Mouse (Mus musculus) MEL (cell line): Measurements from ENCODE around the gene Sertad1. TPM values are rescaled to one million over a fixed set of nuclear protein-coding genes. Genes with fewer than 3 reads are reported as not detected.
A peak's percentile ranks its signal among the peaks of the same experiment; 100 is the strongest.

Experiments
- DNase-seq: peaks from one replicate; pipeline ENCODE4 v3.0.0; 2011; ENCODE audit warnings: low read depth, low spot score
- H3K27ac ChIP-seq: 2 replicates; pipeline ENCODE4 v1.5.1; 2012; ENCODE audit warnings: low read depth, mild to moderate bottlenecking, control low read depth, low read length, moderate library complexity; ENCODE audit not compliant: control insufficient read depth
- H3K27me3 ChIP-seq, 2 experiments: fragments of 150-350 bp in 1 of 2; sonication (generic) in 1 of 2; 2 replicates each; pipeline ENCODE4 v1.6.1; 2012; ENCODE audit warnings: low read length in 2 of 2, mild to moderate bottlenecking in 2 of 2, improper control_type of control experiment in 1 of 2, moderate library complexity in 1 of 2; ENCODE audit not compliant: insufficient read depth in 2 of 2, control insufficient read depth in 1 of 2
- H3K36me3 ChIP-seq, 2 experiments: 2 replicates each; pipeline ENCODE4 v1.6.1; 2012 to 2014; ENCODE audit warnings: low read length in 2 of 2, improper control_type of control experiment in 1 of 2, inconsistent platforms in 1 of 2, mild to moderate bottlenecking in 1 of 2; ENCODE audit not compliant: insufficient read depth in 2 of 2, control insufficient read depth in 1 of 2
- H3K4me1 ChIP-seq, 2 experiments: fragments of 150-350 bp in 1 of 2; sonication (generic) in 1 of 2; 2 replicates each; pipeline ENCODE4 v1.6.1; 2012; ENCODE audit warnings: low read length in 2 of 2, improper control_type of control experiment in 1 of 2, mild to moderate bottlenecking in 1 of 2; ENCODE audit not compliant: insufficient read depth in 2 of 2, control insufficient read depth in 1 of 2
- H3K4me3 ChIP-seq, 2 experiments: fragments of 150-350 bp in 1 of 2; sonication (generic) in 1 of 2; 2 replicates each; pipeline ENCODE4 v1.5.1; 2012; ENCODE audit warnings: low read depth in 2 of 2, low read length in 2 of 2, mild to moderate bottlenecking in 2 of 2, moderate library complexity in 2 of 2, control low read depth in 1 of 2, improper control_type of control experiment in 1 of 2; ENCODE audit not compliant: control insufficient read depth in 1 of 2, insufficient read depth in 1 of 2
- H3K79me2 ChIP-seq: 2 replicates; pipeline ENCODE4 v1.6.1; 2012; ENCODE audit warnings: mild to moderate bottlenecking, low read length, moderate library complexity; ENCODE audit not compliant: control insufficient read depth, poor library complexity, insufficient read depth
- H3K9ac ChIP-seq: 2 replicates; pipeline ENCODE4 v1.6.1; 2012; ENCODE audit warnings: low read depth, mild to moderate bottlenecking, control low read depth, low read length, moderate library complexity; ENCODE audit not compliant: control insufficient read depth, poor library complexity, severe bottlenecking
- H3K9me3 ChIP-seq: fragments of 150-350 bp; sonication (generic); replicated peaks from 2 replicates; pipeline ENCODE4 v1.6.1; 2012; ENCODE audit warnings: mild to moderate bottlenecking, low read length, improper control_type of control experiment, moderate library complexity; ENCODE audit not compliant: insufficient read depth
- BHLHE40 ChIP-seq: IDR thresholded peaks from 2 replicates; pipeline ENCODE4 v1.6.1; 2012; ENCODE audit warnings: low read depth, mild to moderate bottlenecking, inconsistent platforms, low read length, improper control_type of control experiment, borderline replicate concordance
- CTCF ChIP-seq, 3 experiments: IDR thresholded peaks in 2 of 3; conservative IDR thresholded peaks in 1 of 3; 2 replicates each; pipeline ENCODE4 v1.5.1; 2011 to 2012; ENCODE audit warnings: low read length in 3 of 3, low read depth in 2 of 3, mild to moderate bottlenecking in 2 of 3, improper control_type of control experiment in 1 of 3, inconsistent platforms in 1 of 3, mixed read lengths in 1 of 3, moderate library complexity in 1 of 3; ENCODE audit not compliant: control insufficient read depth in 1 of 3, insufficient read depth in 1 of 3, poor library complexity in 1 of 3, severe bottlenecking in 1 of 3
- E2F4 ChIP-seq: IDR thresholded peaks from 2 replicates; pipeline ENCODE4 v1.6.1; 2011; ENCODE audit warnings: low read depth, low read length, improper control_type of control experiment, borderline replicate concordance
- EP300 ChIP-seq, 2 experiments: IDR thresholded peaks; 2 replicates each; pipeline ENCODE4 v1.6.1; 2011; ENCODE audit warnings: improper control_type of control experiment in 2 of 2, low read length in 2 of 2, low read depth in 1 of 2, mild to moderate bottlenecking in 1 of 2
- ETS1 ChIP-seq: IDR thresholded peaks from 2 replicates; pipeline ENCODE4 v1.6.1; 2012; ENCODE audit warnings: low read depth, mild to moderate bottlenecking, inconsistent platforms, low read length, improper control_type of control experiment, moderate library complexity
- GABPA ChIP-seq: IDR thresholded peaks from 2 replicates; pipeline ENCODE4 v1.6.1; 2012; ENCODE audit warnings: low read depth, mild to moderate bottlenecking, inconsistent platforms, low read length, improper control_type of control experiment, moderate library complexity
- GATA1 ChIP-seq: IDR thresholded peaks from 2 replicates; pipeline ENCODE4 v1.6.1; 2011; ENCODE audit warnings: low read depth, low read length, improper control_type of control experiment
- HCFC1 ChIP-seq: IDR thresholded peaks from 2 replicates; pipeline ENCODE4 v1.6.1; 2012; ENCODE audit warnings: low read depth, mild to moderate bottlenecking, inconsistent platforms, low read length, improper control_type of control experiment, moderate library complexity
- JUND ChIP-seq: IDR thresholded peaks from 2 replicates; pipeline ENCODE4 v1.6.1; 2011; ENCODE audit warnings: low read depth, mild to moderate bottlenecking, improper control_type of control experiment, low read length
- MAFK ChIP-seq: IDR thresholded peaks from 2 replicates; pipeline ENCODE4 v1.6.1; 2011; ENCODE audit warnings: low read depth, mild to moderate bottlenecking, low read length, improper control_type of control experiment, borderline replicate concordance
- MAX ChIP-seq: IDR thresholded peaks from 2 replicates; pipeline ENCODE4 v1.6.1; 2011; ENCODE audit warnings: low read length, improper control_type of control experiment
- MAZ ChIP-seq: IDR thresholded peaks from 2 replicates; pipeline ENCODE4 v1.6.1; 2012; ENCODE audit warnings: low read depth, mild to moderate bottlenecking, inconsistent platforms, low read length, improper control_type of control experiment
- MXI1 ChIP-seq: IDR thresholded peaks from 2 replicates; pipeline ENCODE4 v1.6.1; 2011; ENCODE audit warnings: mild to moderate bottlenecking, low read depth, low read length, improper control_type of control experiment
- MYC ChIP-seq: IDR thresholded peaks from 2 replicates; pipeline ENCODE4 v1.6.1; 2011; ENCODE audit warnings: low read depth, mild to moderate bottlenecking, low read length, improper control_type of control experiment, moderate library complexity
- NELFE ChIP-seq: IDR thresholded peaks from 2 replicates; pipeline ENCODE4 v1.6.1; 2011; ENCODE audit warnings: low read depth, low read length, improper control_type of control experiment
- NRF1 ChIP-seq: IDR thresholded peaks from 2 replicates; pipeline ENCODE4 v1.6.1; 2014; ENCODE audit warnings: low read depth, mild to moderate bottlenecking, inconsistent platforms, low read length, improper control_type of control experiment, moderate library complexity; ENCODE audit not compliant: poor library complexity, insufficient read depth, severe bottlenecking
- POLR2A ChIP-seq, 2 experiments: IDR thresholded peaks; 2 replicates each; pipeline ENCODE4 v1.6.1; 2011 to 2012; ENCODE audit warnings: low read length in 2 of 2, mild to moderate bottlenecking in 2 of 2, control low read depth in 1 of 2, improper control_type of control experiment in 1 of 2, low read depth in 1 of 2, moderate library complexity in 1 of 2; ENCODE audit not compliant: control insufficient read depth in 1 of 2, insufficient read depth in 1 of 2, poor library complexity in 1 of 2
- POLR2AphosphoS5 ChIP-seq: IDR thresholded peaks from 2 replicates; pipeline ENCODE4 v1.6.1; 2012; ENCODE audit warnings: low read depth, borderline replicate concordance, mild to moderate bottlenecking, inconsistent platforms, low read length, moderate library complexity, mixed read lengths
- RAD21 ChIP-seq: IDR thresholded peaks from 2 replicates; pipeline ENCODE4 v1.6.1; 2011; ENCODE audit warnings: mild to moderate bottlenecking, low read depth, low read length, improper control_type of control experiment
- RCOR1 ChIP-seq: IDR thresholded peaks from 2 replicates; pipeline ENCODE4 v1.6.1; 2012; ENCODE audit warnings: low read depth, mild to moderate bottlenecking, inconsistent platforms, low read length, improper control_type of control experiment
- SIN3A ChIP-seq: IDR thresholded peaks from 2 replicates; pipeline ENCODE4 v1.6.1; 2012; ENCODE audit warnings: low read length, improper control_type of control experiment, inconsistent platforms
- TAL1 ChIP-seq: IDR thresholded peaks from 2 replicates; pipeline ENCODE4 v1.6.1; 2012; ENCODE audit warnings: mild to moderate bottlenecking, inconsistent platforms, low read length, moderate library complexity, mixed read lengths
- TBP ChIP-seq: IDR thresholded peaks from 2 replicates; pipeline ENCODE4 v1.8.0; 2011; ENCODE audit warnings: low read depth, low read length, improper control_type of control experiment
- TCF12 ChIP-seq: IDR thresholded peaks from 2 replicates; pipeline ENCODE4 v1.6.1; 2014; ENCODE audit warnings: low read depth, mild to moderate bottlenecking, inconsistent platforms, low read length, improper control_type of control experiment, moderate library complexity
- UBTF ChIP-seq: IDR thresholded peaks from 2 replicates; pipeline ENCODE4 v1.6.1; 2012; ENCODE audit warnings: low read depth, mild to moderate bottlenecking, inconsistent platforms, low read length, improper control_type of control experiment, moderate library complexity, borderline replicate concordance; ENCODE audit not compliant: insufficient read depth
- USF1 ChIP-seq: IDR thresholded peaks from 2 replicates; pipeline ENCODE4 v1.6.1; 2014; ENCODE audit warnings: low read depth, mild to moderate bottlenecking, inconsistent platforms, low read length, improper control_type of control experiment, moderate library complexity
- ZC3H11A ChIP-seq: IDR thresholded peaks from 2 replicates; pipeline ENCODE4 v1.6.1; 2012; ENCODE audit warnings: low read depth, mild to moderate bottlenecking, inconsistent platforms, low read length, improper control_type of control experiment
- ZKSCAN1 ChIP-seq: IDR thresholded peaks from 2 replicates; pipeline ENCODE4 v1.6.1; 2012; ENCODE audit warnings: low read depth, mild to moderate bottlenecking, inconsistent platforms, low read length, improper control_type of control experiment, moderate library complexity
- ZMIZ1 ChIP-seq: IDR thresholded peaks from 2 replicates; pipeline ENCODE4 v1.6.1; 2012; ENCODE audit warnings: low read depth, mild to moderate bottlenecking, inconsistent platforms, low read length, improper control_type of control experiment, moderate library complexity
- ZNF384 ChIP-seq: IDR thresholded peaks from 2 replicates; pipeline ENCODE4 v1.6.1; 2012; ENCODE audit warnings: low read depth, mild to moderate bottlenecking, inconsistent platforms, low read length, improper control_type of control experiment
- polyA plus RNA-seq, 2 experiments: library from polyadenylated mRNA; stranded (reverse) in 1 of 2; unstranded in 1 of 2; fragments of >175 nt in 1 of 2; fragments of >200 nt in 1 of 2; gene quantifications; 2 replicates each; pipeline versions ENCODE4 v1.2.1 to v1.2.4; 2012; ENCODE audit warnings: low replicate concordance in 2 of 2, low read depth in 1 of 2; ENCODE audit not compliant: insufficient read length in 2 of 2, insufficient read depth in 1 of 2, missing spikeins in 1 of 2
- total RNA-seq: library from RNA; depleted of rRNA; stranded (reverse); fragments of 300-350 nt; gene quantifications from 2 replicates; pipeline ENCODE4 v1.2.3, GENCODE M21; 2012

Sertad1 gene
- total and polyA plus RNA-seq, 3 experiments: 9.9 to 10.6 TPM; not detected in 1

DNA sequence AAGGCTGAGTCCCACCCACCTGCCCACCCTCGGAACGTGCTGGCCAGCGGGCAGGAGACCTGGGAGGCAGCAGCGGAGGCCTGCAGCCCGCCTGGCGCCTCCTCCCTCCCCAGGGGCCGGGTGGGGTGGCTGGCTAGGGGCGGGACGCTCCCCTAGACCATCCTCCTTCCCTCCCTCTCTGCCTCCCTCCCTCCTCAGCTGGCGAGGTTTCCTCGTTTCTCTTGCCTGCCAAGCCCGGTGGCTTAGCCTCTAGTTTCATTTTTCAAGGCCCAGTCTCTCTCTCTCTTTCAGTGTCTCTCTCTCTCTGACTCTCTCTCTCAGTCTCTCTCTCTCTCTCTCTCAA is 5.1 kb upstream of the Sertad1 start (continued):
- TF ChIP-seq BHLHE40 (peak; percentile 90), SIN3A (peak; percentile 78), ZKSCAN1 (no peak)

DNA sequence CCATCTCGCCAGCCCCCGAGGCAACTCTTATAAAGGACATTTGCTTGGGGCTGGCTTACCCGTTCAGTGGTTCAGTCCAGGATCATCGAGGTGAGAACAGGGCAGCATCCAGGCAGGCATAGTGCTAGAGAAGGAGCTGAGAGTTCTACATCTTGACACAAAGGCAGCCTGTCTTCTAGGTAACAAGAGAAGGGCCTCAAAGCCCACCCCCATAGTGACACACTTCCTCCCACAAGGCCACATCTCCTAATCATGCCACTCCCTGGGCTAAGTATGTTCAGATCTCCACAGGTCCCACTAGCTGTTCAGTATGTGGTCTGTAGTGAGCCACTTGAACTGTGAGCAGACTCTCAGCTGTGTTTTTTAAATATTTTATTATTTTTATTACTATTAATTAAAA is 2.9 kb upstream of the Sertad1 start:
- H3K79me2 ChIP-seq: peaks cover 5% of the 10 kb centered on the region
- H3K36me3 ChIP-seq: peaks cover 0 to 33% of the 10 kb centered on the region in 2 experiments; a peak in 2 of 4 replicates
- no peak for TF ChIP-seq ETS1
- no peak for TF ChIP-seq POLR2AphosphoS5
- 0 out of 2 replicates have a peak, but pooled peaks have one; percentile 27 for TF ChIP-seq NELFE
- no peak for TF ChIP-seq TAL1
- TF ChIP-seq MYC: no peak
- TF ChIP-seq EP300 (IDR thresholded peaks at IDR 0.05; ENCODE audit: low read depth in 1 of 2, low read length in 2 of 2): no peak
- no peak for TF ChIP-seq ZMIZ1
- no peak for TF ChIP-seq JUND
- no peak for TF ChIP-seq USF1
- TF ChIP-seq CTCF (IDR thresholded peaks at IDR 0.05 in 2 of 3, conservative IDR thresholded peaks at IDR 0.05 in 1 of 3; ENCODE audit: control insufficient read depth in 1 of 3, insufficient read depth in 1 of 3, low read depth in 2 of 3, low read length in 3 of 3, poor library complexity in 1 of 3, severe bottlenecking in 1 of 3): no peak
- TF ChIP-seq BHLHE40: no peak
- TF ChIP-seq E2F4: no peak
- no peak for TF ChIP-seq TCF12
- no peak for TF ChIP-seq ZC3H11A
- TF ChIP-seq TBP: peak; percentile 41; the same call in 1 of the 2 replicates
- TF ChIP-seq MAX: no peak
- no peak for TF ChIP-seq GABPA
- no peak for TF ChIP-seq RAD21
- TF ChIP-seq ZNF384: no peak
- TF ChIP-seq MXI1: no peak
- TF ChIP-seq RCOR1: no peak
- no peak for TF ChIP-seq GATA1
- TF ChIP-seq MAFK: no peak
- TF ChIP-seq MAZ: no peak
- TF ChIP-seq POLR2A (IDR thresholded peaks at IDR 0.05; ENCODE audit: control insufficient read depth in 1 of 2, insufficient read depth in 1 of 2, low read depth in 1 of 2, low read length in 2 of 2, poor library complexity in 1 of 2): peak in 1 of 2 experiments; percentile 36; a peak in 1 of 4 replicates
- TF ChIP-seq UBTF: no peak
- TF ChIP-seq NRF1: no peak
- TF ChIP-seq HCFC1: peak; percentile 44; the same call in 1 of the 2 replicates
- H3K27ac ChIP-seq: no peak overlapping the region
- H3K9me3 ChIP-seq: no peaks in the 10 kb centered on the region
- no peak overlapping the region for H3K9ac ChIP-seq
- H3K27me3 ChIP-seq: no peaks in the 10 kb centered on the region
- peak; percentile 59 for DNase-seq
- H3K4me3 ChIP-seq: no peak overlapping the region
- peaks cover 10 to 28% of the 10 kb centered on the region in 2 experiments for H3K4me1 ChIP-seq
